Mouse (Mus musculus) limb, embryonic 12.5 days (tissue): ENCODE data around the gene Fam171a1. TPM values are rescaled to one million over a fixed set of nuclear protein-coding genes. Genes with fewer than 3 reads are reported as not detected.

Experiments used
- ATAC-seq: fragments of 200-750 bp; cut with Nextera tagmentation; 2 replicates; pipeline ENCODE4 v1.8.0; 2017; ENCODE audit warnings: low read depth, moderate TSS enrichment; ENCODE audit not compliant: insufficient number of reproducible peaks, insufficient read depth, low FRiP score, low TSS enrichment
- H3K27ac ChIP-seq: fragments of 300-500 bp; sonication (generic); 2 replicates; pipeline ENCODE4 v1.5.1; 2016; ENCODE audit warnings: mild to moderate bottlenecking, moderate library complexity
- H3K27me3 ChIP-seq: fragments of 300-500 bp; sonication (generic); 2 replicates; pipeline ENCODE4 v1.6.1; 2016; ENCODE audit warnings: mild to moderate bottlenecking, moderate library complexity
- H3K36me3 ChIP-seq: fragments of 300-500 bp; sonication (generic); 2 replicates; pipeline ENCODE4 v1.6.1; 2016; ENCODE audit warnings: mild to moderate bottlenecking, moderate library complexity
- H3K4me1 ChIP-seq: fragments of 300-500 bp; sonication (generic); replicated peaks from 2 replicates; pipeline ENCODE4 v1.6.1; 2016
- H3K4me2 ChIP-seq: fragments of 300-500 bp; sonication (generic); 2 replicates; pipeline ENCODE4 v1.6.1; 2016; ENCODE audit warnings: mild to moderate bottlenecking, moderate library complexity
- H3K4me3 ChIP-seq: fragments of 300-500 bp; sonication (generic); replicated peaks from 2 replicates; pipeline ENCODE4 v1.5.1; 2016; ENCODE audit warnings: mild to moderate bottlenecking
- H3K9ac ChIP-seq: fragments of 300-500 bp; sonication (generic); replicated peaks from 2 replicates; pipeline ENCODE4 v1.6.1; 2016; ENCODE audit warnings: mild to moderate bottlenecking, moderate library complexity
- H3K9me3 ChIP-seq: fragments of 300-500 bp; sonication (generic); 2 replicates; pipeline ENCODE4 v1.6.1; 2016; ENCODE audit warnings: mild to moderate bottlenecking, moderate library complexity
- WGBS: fragments of 180-500 bp; shearing (Covaris S2); methylation state at CpG from one replicate; pipeline ENCODE4 v1.1.7; 2016; 5-methylcytosine and 5-hydroxymethylcytosine counted together
- polyA plus RNA-seq: library from polyadenylated mRNA; unstranded; fragments of >200 nt; fragmentation: Nextera tagmentation; extraction: Ambion mirVana; gene quantifications from 2 replicates; pipeline ENCODE4 v1.2.1, GENCODE M21; 2016

The Fam171a1 gene
- polyA plus RNA-seq, 1 experiment from 2014 or later: 40.9 TPM

DNA sequence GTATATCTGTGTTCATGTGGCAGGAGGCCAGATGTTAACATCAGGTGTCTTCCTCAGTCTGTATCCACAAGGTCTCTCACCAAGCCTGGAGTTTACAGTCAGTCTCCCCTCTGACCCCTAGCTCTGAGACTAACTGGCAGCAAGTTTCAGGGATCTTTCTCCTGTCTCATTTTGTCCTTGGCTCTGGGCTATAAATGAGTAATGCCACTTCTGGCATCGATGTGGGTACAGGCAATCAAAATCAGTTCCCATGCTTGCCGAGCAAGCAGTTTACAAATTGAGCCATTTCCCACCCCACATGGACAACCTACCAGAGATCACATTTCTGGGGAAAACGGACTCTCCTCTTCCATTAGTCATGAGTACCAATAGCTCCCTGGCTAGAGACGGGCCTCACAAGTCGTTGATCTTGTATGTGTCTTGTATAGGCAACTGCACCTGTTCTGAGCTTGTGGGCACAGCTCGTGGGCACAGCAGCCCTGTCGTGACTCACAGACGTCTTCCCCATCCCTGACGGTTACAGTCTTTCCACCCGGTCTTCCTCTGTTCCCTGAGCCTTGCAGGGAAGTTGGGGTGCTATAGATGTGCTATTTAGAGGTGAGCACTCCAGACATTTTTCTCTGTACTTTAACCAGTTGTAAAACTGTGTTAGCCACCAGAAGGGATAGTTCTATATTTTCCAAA lies 43.8 kb downstream of the Fam171a1 start:
- H3K4me2 ChIP-seq: no peak overlapping the region
- peaks cover 31% of the 10 kb centered on the region for H3K4me1 ChIP-seq
- no peaks in the 10 kb centered on the region for H3K9me3 ChIP-seq
- H3K9ac ChIP-seq: no peak overlapping the region
- no peak overlapping the region for H3K4me3 ChIP-seq
- no peaks in the 10 kb centered on the region for H3K27me3 ChIP-seq
- no peaks in the 10 kb centered on the region for H3K36me3 ChIP-seq
- ATAC-seq: no peak
- peak overlapping the region; percentile 18; the same call in 1 of the 2 replicates for H3K27ac ChIP-seq
- WGBS: 68% methylated on average over 10 of the region's 10 CpGs

DNA sequence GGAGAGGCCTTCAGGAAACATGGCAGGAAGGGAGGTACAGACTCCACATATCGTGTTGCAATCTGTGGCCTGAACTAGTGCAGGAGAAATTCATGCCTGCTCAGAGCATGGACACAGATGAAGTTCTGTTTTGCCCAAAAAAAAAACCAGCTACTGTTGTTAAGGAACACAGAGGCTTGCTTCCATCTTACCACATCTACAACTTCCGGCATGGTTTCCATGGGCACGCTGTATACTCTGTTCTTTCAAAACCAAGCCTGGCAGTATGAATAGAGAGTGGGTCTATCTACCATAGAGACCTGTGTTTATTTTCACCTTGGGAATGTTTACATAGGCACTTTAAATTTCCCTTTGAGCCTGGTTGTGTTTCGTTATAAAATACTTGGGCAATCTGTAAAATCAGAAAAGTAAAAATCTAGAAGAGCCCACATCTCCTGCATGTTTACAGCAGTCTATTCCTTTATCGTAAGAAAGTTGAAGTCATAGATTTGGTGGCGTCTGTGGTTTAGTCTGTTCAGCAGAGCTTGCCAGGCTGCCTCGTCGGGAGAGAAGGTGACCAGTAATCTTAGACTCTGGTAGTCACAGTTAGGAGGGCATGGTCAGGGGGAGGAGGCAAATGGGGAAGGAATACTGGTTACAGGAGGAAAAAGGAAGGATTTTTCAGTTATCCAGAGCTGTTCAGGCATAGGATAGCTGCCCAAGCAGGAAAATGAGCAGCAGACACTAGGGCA lies 44.8 kb downstream of the Fam171a1 start:
- 77% methylated on average over 8 of the region's 8 CpGs for WGBS
- H3K4me2 ChIP-seq: peak overlapping the region; percentile 10; the same call in 1 of the 2 replicates

DNA sequence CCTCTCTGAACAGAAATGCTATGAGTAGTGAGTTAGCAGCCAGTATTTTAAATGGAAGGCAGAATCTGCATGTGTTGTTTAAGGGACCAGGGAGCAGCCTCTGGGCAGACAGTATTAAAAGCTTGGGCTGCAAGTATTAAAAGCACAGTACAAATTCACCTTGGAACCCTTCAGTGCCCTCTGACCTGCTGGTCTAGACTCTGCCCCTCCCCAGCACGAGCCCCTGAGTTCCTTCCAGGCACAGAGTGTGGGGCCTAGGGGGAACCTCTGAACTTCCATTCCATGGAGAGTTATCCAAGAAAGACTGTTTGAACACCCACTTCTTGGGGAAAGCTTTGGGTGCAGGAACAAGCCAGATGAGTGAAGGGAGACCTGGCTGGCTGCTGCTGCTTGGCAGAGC lies 47.6 kb downstream of the Fam171a1 start:
- no peak for ATAC-seq
- no peaks in the 10 kb centered on the region for H3K27me3 ChIP-seq
- no peak overlapping the region for H3K4me3 ChIP-seq
- H3K27ac ChIP-seq: no peak overlapping the region
- H3K36me3 ChIP-seq: no peaks in the 10 kb centered on the region
- peaks cover 42% of the 10 kb centered on the region for H3K4me1 ChIP-seq
- no peaks in the 10 kb centered on the region for H3K9me3 ChIP-seq
- no peak overlapping the region for H3K9ac ChIP-seq
- no peak overlapping the region for H3K4me2 ChIP-seq
- 48% methylated on average over 1 of the region's 1 CpGs for WGBS

More for the DNA sequence above, 44.8 kb downstream of the Fam171a1 start:
- H3K9me3 ChIP-seq: no peaks in the 10 kb centered on the region
- H3K9ac ChIP-seq: no peak overlapping the region
- no peaks in the 10 kb centered on the region for H3K36me3 ChIP-seq
- H3K4me1 ChIP-seq: peaks cover 26% of the 10 kb centered on the region
- H3K27ac ChIP-seq: peak overlapping the region; percentile 50
- H3K27me3 ChIP-seq: no peaks in the 10 kb centered on the region
- no peak for ATAC-seq
- no peak overlapping the region for H3K4me3 ChIP-seq

DNA sequence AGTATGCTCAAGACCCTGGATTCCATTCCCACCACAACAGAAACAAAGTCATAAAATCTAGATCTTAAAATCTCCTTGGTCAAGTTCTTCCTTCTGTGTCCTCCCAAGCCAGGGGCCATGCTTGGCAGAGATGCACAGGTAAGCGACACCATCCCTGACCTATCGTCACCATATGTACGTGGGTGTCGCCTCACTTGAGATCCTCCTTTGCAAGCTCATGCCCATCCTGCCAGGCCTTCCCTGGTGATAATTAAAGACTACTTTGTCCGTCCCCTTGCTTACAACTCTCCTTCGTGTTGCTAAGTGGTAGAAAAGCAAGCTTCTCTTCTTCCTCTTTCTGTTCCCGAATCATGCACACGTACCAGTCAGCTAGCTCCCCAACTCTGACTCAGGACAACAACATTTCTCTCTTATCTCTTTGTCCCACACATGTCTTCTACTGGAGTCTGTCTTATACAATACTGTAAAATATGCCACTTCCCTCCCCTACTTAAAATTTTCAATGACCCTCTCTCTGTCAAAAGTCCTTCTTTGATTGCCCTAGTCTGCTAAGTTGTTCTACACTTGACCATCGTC lies 49.6 kb downstream of the Fam171a1 start:
- H3K9ac ChIP-seq: no peak overlapping the region
- no peaks in the 10 kb centered on the region for H3K27me3 ChIP-seq
- no peak overlapping the region for H3K4me2 ChIP-seq
- ATAC-seq: no peak
- H3K36me3 ChIP-seq: no peaks in the 10 kb centered on the region
- H3K9me3 ChIP-seq: no peaks in the 10 kb centered on the region
- no peak overlapping the region for H3K4me3 ChIP-seq
- 84% methylated on average over 9 of the region's 9 CpGs for WGBS
- no peak overlapping the region for H3K27ac ChIP-seq
- H3K4me1 ChIP-seq: peaks cover 25% of the 10 kb centered on the region

DNA sequence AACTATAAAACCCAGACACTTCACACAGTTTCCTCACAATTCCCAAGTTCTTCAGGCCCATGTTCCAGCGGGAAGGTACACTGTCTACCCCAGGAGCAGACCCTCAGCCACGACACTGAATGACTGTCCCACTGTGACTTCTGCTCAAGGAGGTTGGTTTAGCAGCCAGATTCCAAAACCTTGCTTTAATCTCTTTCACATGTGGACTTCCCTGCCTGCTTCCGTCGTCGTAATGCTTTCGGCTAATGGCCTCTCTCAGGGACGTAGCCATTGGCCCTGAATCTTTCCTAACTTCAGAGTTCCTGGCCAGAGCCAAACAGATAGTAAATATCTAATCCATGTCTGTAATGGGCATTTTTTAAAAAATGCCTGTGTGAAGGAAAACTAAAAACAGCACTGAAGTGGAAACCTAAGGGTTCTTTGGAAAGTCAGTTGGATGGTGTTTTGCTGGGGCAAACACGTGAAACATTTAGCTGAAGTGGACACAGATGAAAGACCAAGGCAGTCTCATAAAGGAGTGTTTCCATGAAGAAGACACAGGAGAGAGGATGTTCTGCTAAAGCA lies 51.1 kb downstream of the Fam171a1 start:
- H3K36me3 ChIP-seq: no peaks in the 10 kb centered on the region
- peaks cover 16% of the 10 kb centered on the region for H3K4me1 ChIP-seq
- H3K9ac ChIP-seq: no peak overlapping the region
- 0 out of 2 replicates have a peak overlapping the region, but pooled peaks have one; percentile 29 for H3K27ac ChIP-seq
- no peak for ATAC-seq
- no peak overlapping the region for H3K4me3 ChIP-seq
- no peak overlapping the region for H3K4me2 ChIP-seq
- 29% methylated on average over 8 of the region's 8 CpGs for WGBS
- H3K27me3 ChIP-seq: no peaks in the 10 kb centered on the region
- no peaks in the 10 kb centered on the region for H3K9me3 ChIP-seq

DNA sequence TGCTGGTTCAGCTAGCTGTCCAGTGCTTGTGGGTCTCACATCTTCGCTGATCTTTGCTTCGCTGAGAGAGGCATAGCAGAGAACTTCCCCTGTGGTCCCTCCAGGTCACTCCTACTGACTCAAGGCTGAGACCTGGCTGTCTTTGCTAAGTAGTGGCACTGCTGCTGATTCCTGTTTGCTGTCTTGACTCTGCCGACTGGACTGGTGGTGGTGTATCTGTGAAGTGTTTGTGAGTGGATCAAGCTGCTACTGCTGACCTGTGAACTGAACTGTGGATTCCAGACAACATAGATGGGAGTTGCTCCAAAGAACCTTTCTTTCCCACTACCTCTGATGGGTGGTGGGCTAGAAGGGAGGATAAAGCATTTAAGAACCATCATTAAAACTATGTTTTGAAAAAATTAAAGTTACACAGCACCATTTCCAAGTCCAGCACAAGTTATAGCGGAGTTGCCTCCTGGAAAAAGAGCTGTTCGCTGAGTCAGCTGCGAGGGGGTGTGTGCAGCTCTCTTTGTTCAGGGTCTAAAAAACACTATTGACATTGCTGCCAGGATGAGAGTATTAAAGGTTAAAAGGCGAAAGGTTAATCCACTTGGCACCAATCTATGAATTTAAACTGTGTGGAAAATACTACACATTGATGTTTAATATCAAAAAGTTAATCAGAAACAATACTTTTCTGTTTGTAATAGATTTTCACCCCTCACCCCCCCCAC lies 52.0 kb downstream of the Fam171a1 start:
- Histone ChIP-seq H3K4me3 (no peak overlapping the region), H3K27me3 (no peaks in the 10 kb centered on the region), H3K4me1 (peaks cover 16% of the 10 kb centered on the region), H3K27ac (no peak overlapping the region), H3K9ac (no peak overlapping the region), H3K36me3 (no peaks in the 10 kb centered on the region), H3K9me3 (no peaks in the 10 kb centered on the region), H3K4me2 (no peak overlapping the region)
- 86% methylated on average over 7 of the region's 7 CpGs for WGBS
- ATAC-seq: no peak

DNA sequence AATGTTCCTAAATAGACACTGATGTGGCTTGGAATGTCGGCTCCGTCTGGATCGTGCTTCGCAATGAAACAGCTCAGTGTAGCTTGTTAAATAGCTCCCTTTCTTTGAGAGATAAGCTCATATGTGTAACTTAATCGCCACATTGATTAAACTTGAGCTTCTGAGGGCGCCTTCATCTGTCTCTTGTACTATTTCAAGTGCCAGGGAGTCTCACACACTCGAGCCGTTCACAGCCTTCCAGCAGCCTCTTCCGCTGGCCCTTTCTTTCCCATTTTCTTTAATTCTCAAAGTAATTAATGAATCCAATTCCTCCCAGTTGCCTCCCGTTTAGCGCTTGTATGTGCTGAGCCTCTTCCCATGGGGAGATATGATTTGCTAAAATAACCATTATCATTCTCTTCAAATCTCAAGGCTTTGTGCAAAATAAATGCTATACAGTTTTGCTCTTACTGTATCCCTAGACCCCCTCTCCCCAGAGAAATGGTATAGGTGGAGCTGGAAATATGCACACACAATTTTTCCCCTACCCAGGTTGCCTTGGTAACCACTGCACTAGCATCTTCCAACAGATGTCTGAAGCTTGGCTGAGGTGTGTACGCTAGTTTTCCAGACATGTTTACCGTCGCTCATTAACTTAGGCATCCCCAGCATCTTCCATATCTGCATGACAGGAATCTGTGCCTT lies 54.8 kb downstream of the Fam171a1 start:
- Histone ChIP-seq H3K4me2 (no peak overlapping the region), H3K4me3 (no peak overlapping the region), H3K9me3 (no peaks in the 10 kb centered on the region), H3K4me1 (peaks cover 16% of the 10 kb centered on the region), H3K9ac (no peak overlapping the region), H3K36me3 (no peaks in the 10 kb centered on the region), H3K27ac (no peak overlapping the region), H3K27me3 (no peaks in the 10 kb centered on the region)
- ATAC-seq: no peak
- WGBS: 89% methylated on average over 14 of the region's 14 CpGs

DNA sequence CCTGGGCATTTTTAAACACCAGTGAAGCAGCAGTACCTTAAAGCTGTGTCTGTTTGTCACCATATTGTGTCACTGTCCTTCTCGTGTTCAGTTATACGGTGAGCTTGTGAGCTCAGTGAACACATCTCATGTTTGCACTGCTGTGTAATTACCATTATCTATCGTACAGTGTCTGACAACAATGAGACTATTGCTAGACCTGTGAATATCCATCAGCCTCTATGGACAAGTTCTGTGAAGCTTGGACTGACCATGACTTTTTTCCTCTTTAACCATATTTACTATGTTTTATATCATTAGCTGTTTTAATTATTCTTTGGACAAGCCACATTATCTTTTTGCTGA lies 55.4 kb downstream of the Fam171a1 start:
- Histone ChIP-seq H3K4me2 (no peak overlapping the region), H3K27ac (no peak overlapping the region), H3K36me3 (no peaks in the 10 kb centered on the region), H3K4me1 (peaks cover 14% of the 10 kb centered on the region), H3K9ac (no peak overlapping the region), H3K4me3 (no peak overlapping the region), H3K27me3 (no peaks in the 10 kb centered on the region), H3K9me3 (no peaks in the 10 kb centered on the region)
- ATAC-seq: no peak
- WGBS: 97% methylated on average over 3 of the region's 3 CpGs

DNA sequence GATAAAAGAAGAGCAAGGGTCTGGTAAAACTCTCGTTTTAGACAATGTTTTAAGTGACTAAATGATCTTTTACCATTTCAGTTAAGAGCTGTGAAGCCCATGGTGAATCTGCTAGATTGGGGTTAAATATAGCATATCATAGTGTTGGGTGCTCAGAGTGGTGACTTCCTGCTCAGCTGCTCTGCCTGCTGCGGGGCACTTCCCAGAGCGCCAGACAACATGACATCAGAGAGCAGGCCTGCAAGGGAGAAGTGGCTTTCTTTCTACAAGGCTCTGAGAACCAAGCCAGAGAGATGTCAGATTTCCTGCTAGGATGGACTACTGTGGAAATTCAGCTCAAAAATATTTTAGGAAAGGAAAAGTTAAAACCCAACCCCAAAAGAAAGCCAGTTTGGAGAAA lies 57.8 kb downstream of the Fam171a1 start:
- Histone ChIP-seq H3K4me1 (no peaks in the 10 kb centered on the region), H3K27ac (no peak overlapping the region), H3K4me3 (no peak overlapping the region), H3K9ac (no peak overlapping the region), H3K36me3 (no peaks in the 10 kb centered on the region), H3K27me3 (no peaks in the 10 kb centered on the region), H3K4me2 (no peak overlapping the region), H3K9me3 (no peaks in the 10 kb centered on the region)
- no peak for ATAC-seq
- WGBS: 62% methylated on average over 3 of the region's 3 CpGs

DNA sequence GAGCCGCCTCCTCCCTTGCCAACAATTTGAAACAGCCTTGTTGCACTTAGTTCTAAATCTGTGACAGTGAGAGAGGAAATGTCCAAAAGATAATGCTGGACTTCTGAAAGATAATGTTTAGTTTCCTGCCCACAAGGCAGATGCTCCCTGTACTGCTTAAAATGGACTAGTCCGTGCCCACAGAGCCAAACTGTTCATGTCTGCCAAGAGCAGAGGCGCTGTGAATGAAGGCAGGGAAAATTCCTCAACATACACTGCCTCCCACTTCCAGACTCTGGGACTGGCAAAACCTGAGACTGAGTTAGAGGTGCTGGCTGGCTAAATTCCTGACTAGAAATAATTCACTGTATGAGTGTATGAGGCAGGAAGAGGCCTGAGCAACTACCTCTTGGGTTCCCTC lies 58.6 kb downstream of the Fam171a1 start:
- H3K27me3 ChIP-seq: no peaks in the 10 kb centered on the region
- ATAC-seq: no peak
- H3K4me2 ChIP-seq: no peak overlapping the region
- no peaks in the 10 kb centered on the region for H3K36me3 ChIP-seq
- no peak overlapping the region for H3K9ac ChIP-seq
- no peak overlapping the region for H3K4me3 ChIP-seq
- no peaks in the 10 kb centered on the region for H3K4me1 ChIP-seq
- WGBS: 85% methylated on average over 3 of the region's 3 CpGs
- no peaks in the 10 kb centered on the region for H3K9me3 ChIP-seq
- no peak overlapping the region for H3K27ac ChIP-seq
